Mouse (Mus musculus) NIH3T3 (cell line): ENCODE data around the gene Gm8094.
"Not testable (repeated sequence)": the region's sequence is repeated elsewhere in the genome, so short reads cannot be mapped to it uniquely, and the experiment has no call there.

Source experiments
- DNase-seq: peaks from one replicate; pipeline ENCODE4 v3.0.0-alpha.2; 2012; ENCODE audit warnings: low read depth

The Gm8094 gene

DNA sequence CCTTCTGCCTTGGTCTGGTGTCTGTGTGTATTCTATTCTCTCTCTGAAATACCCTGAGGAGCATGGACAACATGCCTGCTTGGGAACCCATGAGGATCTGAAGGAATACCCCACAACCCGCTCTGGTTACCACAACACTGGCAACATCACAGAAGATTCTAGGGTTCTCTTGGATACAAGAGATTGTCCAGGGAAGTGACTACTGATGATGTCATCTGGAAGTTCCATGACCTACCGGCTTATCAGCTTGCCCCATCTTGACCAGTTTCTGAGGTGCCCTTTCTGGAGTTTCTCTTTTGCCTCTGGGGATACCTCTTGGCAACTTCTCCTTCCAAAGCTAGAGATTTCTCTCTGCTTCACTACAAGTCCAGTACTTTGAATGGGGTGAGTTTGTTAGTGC is at the start of gene Gm8094:
TSS of gene Gm8094 (minus strand) at position 101 of the 400 bp plus-strand sequence.
- DNase-seq = not testable (repeated sequence)

DNA sequence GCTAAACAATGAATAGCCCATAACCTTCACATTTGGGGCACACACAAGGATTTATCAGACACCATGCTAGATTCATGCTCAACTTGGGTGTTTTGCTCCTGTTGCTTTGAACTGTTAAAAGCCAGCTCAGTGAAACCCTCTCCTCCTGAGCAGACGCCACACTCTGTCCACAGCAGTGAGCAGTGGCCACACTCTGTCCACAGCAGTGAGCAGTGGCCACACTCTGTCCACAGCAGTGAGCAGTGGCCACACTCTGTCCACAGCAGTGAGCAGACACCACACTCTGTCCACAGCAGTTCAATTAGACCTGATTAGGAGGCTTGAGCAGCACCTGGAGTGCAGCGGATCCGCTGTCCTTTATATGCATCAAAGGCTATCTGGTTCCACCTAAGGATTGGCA is 43.2 kb upstream of the Gm8094 start:
- not testable (repeated sequence) for DNase-seq

DNA sequence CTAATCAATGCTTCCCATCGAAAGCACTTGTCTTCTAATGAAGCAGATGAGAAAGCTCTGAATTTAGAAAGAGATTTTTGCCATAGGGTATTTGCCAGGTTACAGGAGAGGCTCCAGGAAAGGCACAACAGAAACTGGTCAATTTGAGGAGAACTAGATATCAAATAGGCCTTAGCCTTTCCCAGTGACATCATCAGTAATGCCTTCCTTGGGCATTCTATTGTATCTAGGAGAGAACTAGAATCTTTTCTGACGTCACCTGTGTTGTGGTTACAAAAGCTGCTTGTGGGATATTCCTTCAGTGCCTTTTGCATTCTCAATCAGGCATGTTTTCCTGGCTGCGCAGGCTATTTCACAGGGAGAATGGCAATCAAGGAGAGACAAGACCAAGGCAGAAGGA is 23.9 kb upstream of the Gm8094 start, which contains the start of gene Gm8104:
TSS of gene Gm8104 (plus strand) at position 301 of the 400 bp plus-strand sequence.
- not testable (repeated sequence) for DNase-seq

DNA sequence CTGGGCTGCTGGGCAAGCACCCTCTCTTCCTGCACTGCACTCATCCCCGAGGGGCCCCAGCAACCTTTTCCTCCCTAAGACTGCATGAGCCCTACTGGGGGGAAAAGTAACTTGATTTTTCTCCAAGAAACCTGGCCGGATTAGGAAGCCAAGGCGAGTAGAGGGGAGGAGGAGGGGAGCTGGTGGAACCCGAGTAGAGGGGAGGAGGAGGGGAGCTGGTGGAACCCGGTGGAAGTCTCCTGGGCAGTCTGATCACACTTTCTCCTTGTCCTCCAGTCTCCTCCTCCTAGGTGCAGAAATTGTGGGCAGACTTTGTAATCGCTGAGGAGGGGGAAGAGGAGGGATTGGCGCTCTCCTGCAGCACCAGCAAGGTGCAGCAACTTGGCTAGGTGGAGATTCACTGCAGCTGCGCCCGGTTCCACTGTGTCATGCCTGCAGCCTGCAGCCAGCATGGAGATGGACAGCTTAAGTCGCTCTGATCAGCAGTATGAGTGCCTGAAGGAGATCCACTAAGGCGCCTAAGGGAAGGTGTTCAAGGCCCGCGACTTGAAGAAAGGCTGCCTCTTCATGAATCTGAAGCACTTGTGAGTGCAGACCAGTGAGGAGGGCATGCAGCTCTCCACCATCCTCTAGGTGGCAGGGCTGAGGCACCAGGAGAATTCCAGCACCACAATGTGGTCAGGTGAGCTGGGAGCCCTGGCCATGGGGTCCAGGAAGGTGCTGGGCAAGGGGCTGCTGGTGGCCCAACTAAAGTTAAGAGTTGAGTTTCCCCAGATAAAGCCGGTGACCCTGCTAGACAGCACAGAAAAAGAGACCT is 12.9 kb upstream of the Gm8094 start:
- DNase-seq = not testable (repeated sequence)

GRCm38 (mm10) chr14:43084936-43085730 is 8.7 kb upstream of the Gm8094 start:
- not testable (repeated sequence) for DNase-seq

GRCm38 (mm10) chr14:43060179-43060578 is 16.3 kb downstream of the Gm8094 start:
- not testable (repeated sequence) for DNase-seq

- not testable (repeated sequence) for DNase-seq
These were observed 18.4 kb downstream of the Gm8094 start for GRCm38 (mm10) chr14:43058063-43058462.
